Mouse (Mus musculus) stomach, postnatal 0 days (tissue): ENCODE measurements around the gene Edem2. TPM values are rescaled to one million over a fixed set of nuclear protein-coding genes. Genes with fewer than 3 reads are reported as not detected.
"Not testable (repeated sequence)": the region's sequence is repeated elsewhere in the genome, so short reads cannot be mapped to it uniquely, and the experiment has no call there.

Experiments
- ATAC-seq: fragments of 200-750 bp; cut with Nextera tagmentation; 2 replicates; pipeline ENCODE4 v1.8.0; 2017; ENCODE audit not compliant: low FRiP score, low TSS enrichment
- DNase-seq: peaks from one replicate; pipeline ENCODE4 v3.0.0-alpha.2; 2016; ENCODE audit warnings: low spot score
- H3K27ac ChIP-seq: fragments of 300-500 bp; sonication (generic); replicated peaks from 2 replicates; pipeline ENCODE4 v1.5.1; 2014; ENCODE audit warnings: mild to moderate bottlenecking, control low read depth
- H3K27me3 ChIP-seq: fragments of 300-500 bp; sonication (generic); 2 replicates; pipeline ENCODE4 v1.6.1; 2014; ENCODE audit warnings: low read length; ENCODE audit not compliant: control insufficient read depth, insufficient read depth
- H3K36me3 ChIP-seq: fragments of 300-500 bp; sonication (generic); 2 replicates; pipeline ENCODE4 v1.6.1; 2014; ENCODE audit warnings: low read length, mixed read lengths; ENCODE audit not compliant: control insufficient read depth, insufficient read depth
- H3K4me1 ChIP-seq: fragments of 300-500 bp; sonication (generic); replicated peaks from 2 replicates; pipeline ENCODE4 v1.6.1; 2014; ENCODE audit warnings: antibody characterized with exemption; ENCODE audit not compliant: control insufficient read depth, insufficient read depth
- H3K4me2 ChIP-seq: fragments of 300-500 bp; sonication (generic); replicated peaks from 2 replicates; pipeline ENCODE4 v1.6.1; 2014; ENCODE audit warnings: low read depth, mild to moderate bottlenecking, control low read depth, moderate library complexity
- H3K4me3 ChIP-seq: fragments of 300-500 bp; sonication (generic); 2 replicates; pipeline ENCODE4 v1.5.1; 2014; ENCODE audit warnings: low read depth, low read length, control low read depth
- H3K9ac ChIP-seq: fragments of 300-500 bp; sonication (generic); 2 replicates; pipeline ENCODE4 v1.6.1; 2014; ENCODE audit warnings: mild to moderate bottlenecking, low read length, control low read depth, mixed read lengths
- H3K9me3 ChIP-seq: fragments of 300-500 bp; sonication (generic); 2 replicates; pipeline ENCODE4 v1.6.1; 2016; ENCODE audit warnings: low read length; ENCODE audit not compliant: control insufficient read depth
- CTCF ChIP-seq: IDR thresholded peaks from 2 replicates; pipeline ENCODE4 v1.5.1; 2016; ENCODE audit warnings: antibody characterized with exemption, low read depth, mild to moderate bottlenecking, moderate library complexity
- EP300 ChIP-seq: optimal IDR thresholded peaks from 2 replicates; pipeline ENCODE3; 2016; ENCODE audit warnings: antibody characterized with exemption
- WGBS: fragments of 180-500 bp; shearing (Covaris S2); extraction: QIAGEN DNeasy Blood & Tissue Kit; methylation state at CpG from one replicate; pipeline ENCODE4 v1.1.7; 2014; 5-methylcytosine and 5-hydroxymethylcytosine counted together
- polyA plus RNA-seq: library from polyadenylated mRNA; unstranded; fragments of >200 nt; fragmentation: Nextera tagmentation; extraction: Ambion mirVana; gene quantifications from 2 replicates; pipeline ENCODE4 v1.2.1, GENCODE M21; 2015

Edem2 gene
- polyA plus RNA-seq, 1 experiment from 2014 or later: 64.9 TPM

DNA sequence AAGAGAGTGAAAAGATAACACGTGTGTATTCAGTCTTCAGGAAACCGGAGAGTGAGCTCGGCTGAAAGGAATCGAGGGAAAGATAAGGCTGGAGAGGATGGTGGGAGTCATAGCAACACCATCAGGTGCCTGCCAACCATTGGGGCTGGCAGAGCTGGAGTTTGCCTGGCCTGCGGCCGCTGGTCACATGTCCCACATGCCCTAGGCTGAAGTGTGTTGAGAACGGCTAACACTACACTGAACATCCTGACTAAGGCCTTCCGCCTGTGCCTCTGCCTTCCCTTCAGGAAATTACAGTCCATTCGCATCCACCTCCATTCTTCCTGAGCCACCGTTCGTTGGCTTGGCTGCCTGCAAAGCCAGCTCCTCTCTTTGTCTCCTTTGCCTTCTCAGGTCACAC lies 12.9 kb upstream of the Edem2 start:
- no peak overlapping the region for H3K27ac ChIP-seq
- no peak for TF ChIP-seq EP300
- TF ChIP-seq CTCF: no peak
- no peak overlapping the region for H3K4me3 ChIP-seq
- no peak overlapping the region for H3K9ac ChIP-seq
- WGBS: 61% methylated on average over 11 of the region's 11 CpGs
- ATAC-seq (peak; percentile 57; the same call in 1 of the 2 replicates), DNase-seq (no peak)
- no peaks in the 10 kb centered on the region for H3K4me1 ChIP-seq
- H3K9me3 ChIP-seq: no peaks in the 10 kb centered on the region
- no peaks in the 10 kb centered on the region for H3K27me3 ChIP-seq
- no peaks in the 10 kb centered on the region for H3K36me3 ChIP-seq
- no peak overlapping the region for H3K4me2 ChIP-seq

DNA sequence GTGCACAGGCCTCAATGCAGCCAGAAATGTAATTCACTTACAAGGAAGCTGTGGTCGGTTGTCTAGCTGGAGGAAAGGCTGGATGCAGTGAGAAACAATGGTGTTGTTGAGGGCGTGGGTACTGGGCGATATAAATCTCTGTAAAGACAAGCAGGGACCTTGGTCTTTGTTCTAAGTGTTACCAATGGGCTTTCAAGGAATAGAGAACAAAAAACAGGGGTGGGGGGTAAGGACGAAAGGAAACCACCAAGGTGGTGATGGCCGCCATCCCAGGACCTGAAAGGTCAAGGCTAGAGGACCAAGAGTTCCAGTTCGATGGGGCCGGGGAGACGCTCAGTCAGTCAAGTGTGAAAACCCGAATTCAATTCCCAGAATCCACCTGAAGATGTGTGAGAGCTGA lies 8.5 kb upstream of the Edem2 start:
- Histone ChIP-seq H3K27ac (no peak overlapping the region), H3K4me2 (no peak overlapping the region), H3K4me3 (no peak overlapping the region), H3K9me3 (no peaks in the 10 kb centered on the region), H3K4me1 (no peaks in the 10 kb centered on the region), H3K27me3 (no peaks in the 10 kb centered on the region), H3K36me3 (no peaks in the 10 kb centered on the region), H3K9ac (no peak overlapping the region)
- no peak for ATAC-seq
- no peak for DNase-seq
- TF ChIP-seq CTCF (no peak), EP300 (no peak)
- 65% methylated on average over 9 of the region's 9 CpGs for WGBS

DNA sequence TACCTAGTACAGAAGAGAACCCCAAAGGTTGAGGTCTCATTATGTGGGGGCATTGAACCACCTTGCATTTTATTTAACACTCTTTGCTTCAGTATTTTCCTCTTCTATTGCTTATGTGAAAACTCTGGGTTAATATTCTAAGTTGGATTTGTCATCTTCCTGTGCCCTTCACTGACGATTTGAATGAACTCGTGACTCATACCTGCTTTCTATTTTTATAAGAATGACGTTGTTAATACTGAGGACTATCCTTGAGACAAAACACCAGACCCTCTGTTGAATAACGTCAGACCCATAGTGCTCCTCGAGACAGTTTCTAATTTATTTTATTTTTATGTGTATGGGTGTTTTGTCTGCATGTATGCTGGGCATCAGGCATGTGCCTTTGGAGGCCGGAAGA lies 7.7 kb upstream of the Edem2 start:
- Histone ChIP-seq H3K9me3 (no peaks in the 10 kb centered on the region), H3K36me3 (no peaks in the 10 kb centered on the region), H3K4me1 (no peaks in the 10 kb centered on the region), H3K4me2 (no peak overlapping the region), H3K27me3 (no peaks in the 10 kb centered on the region), H3K4me3 (no peak overlapping the region), H3K9ac (no peak overlapping the region), H3K27ac (no peak overlapping the region)
- 57% methylated on average over 6 of the region's 6 CpGs for WGBS
- DNase-seq: no peak
- no peak for TF ChIP-seq EP300
- no peak for TF ChIP-seq CTCF
- no peak for ATAC-seq

DNA sequence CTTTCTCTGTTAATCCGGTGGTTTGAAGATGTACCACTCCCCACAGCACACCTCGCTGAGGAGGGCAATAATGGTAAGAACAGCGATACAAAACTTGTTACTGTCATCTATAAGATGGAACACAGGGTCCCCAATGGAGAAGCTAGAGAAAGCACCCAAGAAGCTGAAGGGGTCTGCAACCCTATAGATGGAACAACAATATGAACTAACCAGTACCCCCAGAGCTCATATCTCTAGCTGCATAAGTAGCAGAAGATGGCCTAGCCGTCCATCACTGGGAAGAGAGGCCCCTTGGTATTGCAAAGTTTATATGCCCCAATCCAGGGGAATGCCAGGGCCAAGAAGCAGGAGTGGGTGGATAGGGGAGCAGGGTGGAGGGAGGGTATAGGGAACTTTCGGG lies 6.5 kb upstream of the Edem2 start, which contains the start of gene Gm17581:
Gm17581 (minus strand) TSS at position 101 of the 400 bp plus-strand sequence.
- not testable (repeated sequence) for ATAC-seq, H3K4me3 ChIP-seq, H3K9ac ChIP-seq, H3K36me3 ChIP-seq, H3K4me2 ChIP-seq, H3K9me3 ChIP-seq, DNase-seq, H3K4me1 ChIP-seq, H3K27me3 ChIP-seq
- 82% methylated on average over 5 of the region's 5 CpGs for WGBS
- H3K27ac ChIP-seq: 0 out of 2 replicates have a peak within 1 kb of the TSS, but pooled peaks have one; percentile 9

DNA sequence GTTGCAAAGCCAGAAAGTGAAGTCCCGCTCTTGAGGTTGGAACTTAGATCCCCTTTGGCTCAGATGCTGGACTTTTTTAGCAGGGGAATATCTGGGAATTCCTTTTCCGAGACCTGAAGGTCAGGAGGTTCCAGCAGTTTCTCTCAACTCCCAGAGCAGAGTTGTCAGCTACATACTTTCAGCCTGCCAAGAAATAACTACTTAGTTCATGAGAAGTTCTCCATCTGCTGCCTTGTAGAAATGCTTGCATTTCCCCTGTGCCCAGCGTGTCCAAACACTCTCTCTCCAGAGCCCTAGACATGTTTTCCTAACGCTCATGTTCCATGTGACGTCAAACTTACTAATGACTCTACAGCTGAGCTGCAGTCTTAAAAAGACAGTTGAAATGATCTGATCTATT lies 5.8 kb upstream of the Edem2 start:
- Histone ChIP-seq H3K27ac (0 out of 2 replicates have a peak overlapping the region, but pooled peaks have one; percentile 9), H3K4me3 (no peak overlapping the region), H3K4me2 (no peak overlapping the region), H3K9ac (no peak overlapping the region), H3K27me3 (no peaks in the 10 kb centered on the region), H3K36me3 (no peaks in the 10 kb centered on the region), H3K4me1 (no peaks in the 10 kb centered on the region), H3K9me3 (no peaks in the 10 kb centered on the region)
- WGBS: 41% methylated on average over 5 of the region's 5 CpGs
- DNase-seq: no peak
- no peak for TF ChIP-seq EP300
- TF ChIP-seq CTCF: no peak
- ATAC-seq: no peak

DNA sequence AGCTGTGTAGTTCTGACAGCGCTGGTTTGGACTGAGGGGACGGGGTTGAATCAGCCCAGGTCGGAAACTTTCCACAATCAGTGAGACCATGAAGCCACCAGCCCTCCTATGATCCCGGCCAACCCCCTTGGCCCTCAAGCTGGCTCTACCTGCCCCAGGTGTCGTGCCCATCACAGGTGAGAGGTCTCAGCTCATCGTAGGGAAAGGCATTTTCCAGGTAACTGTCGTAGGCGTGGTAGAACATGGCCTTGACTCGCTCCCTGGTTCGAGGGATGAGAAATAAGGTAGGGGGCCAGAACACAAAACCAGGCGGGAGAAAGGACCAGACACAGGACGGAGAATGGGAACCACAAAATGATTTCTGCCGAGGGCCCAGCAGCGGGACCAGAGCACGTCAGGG lies 533 bp downstream of the Edem2 start:
- Histone ChIP-seq H3K9ac (peak overlapping the region; percentile 81), H3K9me3 (no peaks in the 10 kb centered on the region), H3K36me3 (peaks cover 3% of the 10 kb centered on the region; the same call in 1 of the 2 replicates), H3K4me1 (peaks cover 3% of the 10 kb centered on the region; the same call in 1 of the 2 replicates), H3K4me3 (peak overlapping the region; percentile 88), H3K4me2 (peak overlapping the region; percentile 94), H3K27ac (peak overlapping the region; percentile 58), H3K27me3 (no peaks in the 10 kb centered on the region)
- no peak for TF ChIP-seq EP300
- no peak for TF ChIP-seq CTCF
- DNase-seq (no peak), ATAC-seq (no peak; the same call in 1 of the 2 replicates)
- 5% methylated on average over 15 of the region's 15 CpGs for WGBS
